Mouse (Mus musculus) limb, embryonic 11.5 days (tissue): ENCODE results near the gene Ackr3. TPM values are rescaled to one million over a fixed set of nuclear protein-coding genes. Genes with fewer than 3 reads are reported as not detected.

Source experiments
- ATAC-seq: fragments of 200-750 bp; cut with Nextera tagmentation; 2 replicates; pipeline ENCODE4 v1.8.0; 2017; ENCODE audit warnings: low read depth; ENCODE audit not compliant: insufficient number of reproducible peaks, low FRiP score, low TSS enrichment
- DNase-seq: peaks from one replicate; pipeline ENCODE4 v3.0.0-alpha.2; 2015; ENCODE audit warnings: low spot score
- H3K27ac ChIP-seq: fragments of 300-500 bp; sonication (generic); replicated peaks from 2 replicates; pipeline ENCODE4 v1.5.1; 2014; ENCODE audit warnings: low read depth, mild to moderate bottlenecking, low read length
- H3K27me3 ChIP-seq: fragments of 300-500 bp; sonication (generic); 2 replicates; pipeline ENCODE4 v1.6.1; 2014; ENCODE audit warnings: mild to moderate bottlenecking, low read length, mixed read lengths; ENCODE audit not compliant: control insufficient read depth, insufficient read depth
- H3K36me3 ChIP-seq: fragments of 300-500 bp; sonication (generic); 2 replicates; pipeline ENCODE4 v1.6.1; 2014; ENCODE audit warnings: mild to moderate bottlenecking, low read length, moderate library complexity, mixed read lengths; ENCODE audit not compliant: control insufficient read depth, insufficient read depth
- H3K4me1 ChIP-seq: fragments of 300-500 bp; sonication (generic); 2 replicates; pipeline ENCODE4 v1.6.1; 2014; ENCODE audit warnings: low read length, mixed read lengths; ENCODE audit not compliant: control insufficient read depth, insufficient read depth
- H3K4me2 ChIP-seq: fragments of 300-500 bp; sonication (generic); 2 replicates; pipeline ENCODE4 v1.6.1; 2014; ENCODE audit warnings: low read depth, mild to moderate bottlenecking, moderate library complexity; ENCODE audit not compliant: severe bottlenecking
- H3K4me3 ChIP-seq: fragments of 300-500 bp; sonication (generic); 2 replicates; pipeline ENCODE4 v1.5.1; 2014; ENCODE audit warnings: low read depth, low read length
- H3K9ac ChIP-seq: fragments of 300-500 bp; sonication (generic); 2 replicates; pipeline ENCODE4 v1.6.1; 2014; ENCODE audit warnings: mild to moderate bottlenecking, low read length
- H3K9me3 ChIP-seq: fragments of 300-500 bp; sonication (generic); 2 replicates; pipeline ENCODE4 v1.6.1; 2016; ENCODE audit warnings: low read length; ENCODE audit not compliant: control insufficient read depth
- WGBS: fragments of 180-500 bp; shearing (Covaris S2); extraction: QIAGEN DNeasy Blood & Tissue Kit; methylation state at CpG from one replicate; pipeline ENCODE4 v1.1.7; 2014; 5-methylcytosine and 5-hydroxymethylcytosine counted together
- polyA plus RNA-seq: library from polyadenylated mRNA; unstranded; fragments of >200 nt; fragmentation: Nextera tagmentation; extraction: Ambion mirVana; gene quantifications from 2 replicates; pipeline ENCODE4 v1.2.1, GENCODE M21; 2014

Gene Ackr3
- polyA plus RNA-seq, 1 experiment from 2014 or later: 26.0 TPM

DNA sequence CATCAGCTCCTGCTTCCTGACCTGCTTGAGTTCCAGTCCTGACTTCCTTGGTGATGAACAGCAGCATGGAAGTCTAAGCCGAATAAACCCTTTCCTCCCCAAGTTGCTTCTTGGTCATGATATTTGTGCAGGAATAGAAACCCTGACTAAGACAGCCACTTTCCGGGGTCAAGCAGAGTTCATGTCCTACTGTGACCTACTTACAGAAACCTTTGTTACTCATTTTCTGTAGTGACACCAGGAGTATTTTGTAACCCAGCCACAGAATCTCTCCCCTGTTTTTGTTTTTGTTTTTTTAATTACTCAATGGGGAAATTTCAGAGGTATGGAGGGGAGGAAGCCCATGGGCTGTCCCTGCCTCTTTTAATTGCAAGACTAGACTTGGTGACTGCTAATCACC lies 32.9 kb downstream of the Ackr3 start:
- no peak overlapping the region for H3K4me2 ChIP-seq
- DNase-seq (no peak), ATAC-seq (no peak)
- H3K36me3 ChIP-seq: no peaks in the 10 kb centered on the region
- H3K9ac ChIP-seq: no peak overlapping the region
- no peaks in the 10 kb centered on the region for H3K27me3 ChIP-seq
- no peak overlapping the region for H3K4me3 ChIP-seq
- 90% methylated on average over 2 of the region's 2 CpGs for WGBS
- H3K27ac ChIP-seq: no peak overlapping the region
- H3K9me3 ChIP-seq: no peaks in the 10 kb centered on the region
- peaks cover 15% of the 10 kb centered on the region; the same call in 1 of the 2 replicates for H3K4me1 ChIP-seq

DNA sequence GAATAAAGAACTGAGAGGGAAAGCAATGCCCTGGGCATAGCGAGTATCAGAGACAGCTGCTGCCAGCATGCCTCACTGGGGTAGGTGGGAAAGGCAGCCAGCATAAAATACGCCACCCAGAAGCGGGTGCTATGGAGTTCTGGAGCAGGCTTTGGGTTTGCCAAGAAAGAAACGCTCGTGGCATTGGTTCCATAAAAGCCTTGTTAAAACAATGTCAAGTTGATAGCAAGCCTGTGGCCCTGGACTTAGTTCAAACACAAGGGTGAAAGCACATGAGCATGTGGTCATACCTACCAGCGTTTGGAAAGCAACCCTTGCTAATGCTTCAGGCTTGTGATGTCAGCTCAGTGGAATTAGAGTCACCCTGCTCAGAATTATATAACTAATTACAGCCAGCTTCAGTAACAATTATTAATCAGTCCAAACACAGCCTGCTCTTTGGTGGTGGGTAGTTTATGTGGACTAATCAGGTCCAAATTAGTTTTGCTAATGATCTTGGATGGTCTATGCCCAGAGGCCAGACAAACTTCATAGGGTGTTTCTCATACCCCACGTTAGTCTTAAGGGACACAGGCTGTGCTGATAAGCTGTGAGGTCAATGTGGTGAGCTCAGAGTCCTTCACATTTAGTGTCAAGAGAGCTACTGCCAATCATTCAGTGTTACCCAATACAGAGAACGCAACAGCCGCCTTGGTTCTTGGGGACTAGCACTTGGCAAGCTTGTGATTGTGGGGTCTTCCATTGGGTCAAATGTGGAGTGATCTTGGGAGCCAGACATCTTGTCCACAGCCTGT lies 34.5 kb downstream of the Ackr3 start:
- Histone ChIP-seq H3K9me3 (no peaks in the 10 kb centered on the region), H3K4me2 (no peak overlapping the region), H3K9ac (no peak overlapping the region), H3K27ac (no peak overlapping the region), H3K27me3 (no peaks in the 10 kb centered on the region), H3K36me3 (no peaks in the 10 kb centered on the region), H3K4me1 (peaks cover 13% of the 10 kb centered on the region; the same call in 1 of the 2 replicates), H3K4me3 (no peak overlapping the region)
- DNase-seq (no peak), ATAC-seq (no peak)
- WGBS: 79% methylated on average over 9 of the region's 9 CpGs

DNA sequence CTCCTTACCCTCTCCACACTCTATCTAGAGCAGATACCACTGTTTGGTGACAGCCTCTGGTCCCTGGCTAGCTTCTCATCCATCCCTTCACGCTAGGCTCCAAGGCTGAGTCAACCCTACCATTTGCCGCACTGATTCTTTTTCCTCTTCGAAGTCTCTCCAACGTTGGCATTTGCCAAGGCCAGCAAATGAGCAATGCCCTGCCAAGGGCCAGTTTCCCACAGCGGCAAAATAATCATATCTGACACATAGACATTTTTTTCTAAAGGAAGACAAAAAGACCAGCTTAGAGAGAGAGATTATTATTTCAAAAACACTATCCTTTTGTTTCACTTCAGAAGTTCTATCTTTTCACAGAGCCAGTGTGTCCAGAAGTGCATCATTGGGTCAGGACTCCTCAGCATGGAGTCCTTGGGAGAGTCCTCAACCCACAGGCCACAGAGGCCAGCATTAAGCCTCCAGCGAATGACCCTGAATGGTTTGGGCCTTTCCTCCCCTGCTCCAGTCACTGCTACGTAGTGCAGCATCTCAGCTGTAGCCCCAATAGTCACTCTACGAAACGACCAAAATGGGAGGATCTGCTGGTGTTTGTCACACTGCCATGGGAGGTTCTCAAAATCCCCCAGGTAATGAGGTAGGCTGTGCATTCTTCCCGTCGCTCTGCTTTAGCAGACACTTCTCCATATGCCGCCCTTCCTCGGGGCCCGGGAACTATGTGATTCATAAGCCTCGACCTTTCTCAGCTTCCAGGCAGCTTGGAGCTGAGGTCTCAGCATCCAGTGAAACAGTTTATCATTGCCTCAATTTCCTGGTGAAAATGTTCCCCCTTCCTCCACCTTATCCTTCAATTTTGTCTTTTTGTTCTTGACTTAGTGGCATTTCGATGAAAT lies 35.8 kb downstream of the Ackr3 start:
- ATAC-seq: no peak

DNA sequence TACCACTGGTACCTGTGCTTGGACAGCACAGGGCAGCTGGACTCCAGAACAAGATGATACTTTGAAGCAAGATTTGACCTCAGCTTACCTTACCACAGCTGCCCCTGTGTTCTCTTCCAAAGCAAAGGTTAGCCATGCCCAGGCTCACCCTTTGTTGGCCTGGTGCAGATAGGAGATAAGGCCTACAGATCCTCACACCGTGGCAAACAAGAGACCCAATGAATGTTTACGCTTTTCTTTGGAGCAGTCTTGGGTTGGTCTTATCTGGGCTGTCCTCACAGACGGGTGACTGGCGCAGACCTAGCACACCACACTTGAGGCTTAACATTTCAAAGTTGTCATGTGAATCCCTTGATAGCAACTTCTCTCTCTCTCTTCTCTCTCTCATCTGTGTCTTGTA lies 36.5 kb downstream of the Ackr3 start:
- ATAC-seq: no peak
- H3K9me3 ChIP-seq: no peaks in the 10 kb centered on the region
- H3K4me1 ChIP-seq: peaks cover 1% of the 10 kb centered on the region; the same call in 1 of the 2 replicates
- WGBS: 78% methylated on average over 4 of the region's 4 CpGs
- H3K4me3 ChIP-seq: no peak overlapping the region
- no peak overlapping the region for H3K9ac ChIP-seq
- no peaks in the 10 kb centered on the region for H3K27me3 ChIP-seq
- no peaks in the 10 kb centered on the region for H3K36me3 ChIP-seq
- no peak overlapping the region for H3K4me2 ChIP-seq
- no peak overlapping the region for H3K27ac ChIP-seq
- DNase-seq: no peak

More for the DNA sequence above, 35.8 kb downstream of the Ackr3 start:
- no peaks in the 10 kb centered on the region for H3K36me3 ChIP-seq
- no peaks in the 10 kb centered on the region for H3K9me3 ChIP-seq
- peaks cover 7% of the 10 kb centered on the region; the same call in 1 of the 2 replicates for H3K4me1 ChIP-seq
- H3K27ac ChIP-seq: no peak overlapping the region
- no peak overlapping the region for H3K9ac ChIP-seq
- no peak overlapping the region for H3K4me2 ChIP-seq
- WGBS: 83% methylated on average over 16 of the region's 16 CpGs
- H3K4me3 ChIP-seq: no peak overlapping the region
- no peaks in the 10 kb centered on the region for H3K27me3 ChIP-seq
- no peak for DNase-seq

DNA sequence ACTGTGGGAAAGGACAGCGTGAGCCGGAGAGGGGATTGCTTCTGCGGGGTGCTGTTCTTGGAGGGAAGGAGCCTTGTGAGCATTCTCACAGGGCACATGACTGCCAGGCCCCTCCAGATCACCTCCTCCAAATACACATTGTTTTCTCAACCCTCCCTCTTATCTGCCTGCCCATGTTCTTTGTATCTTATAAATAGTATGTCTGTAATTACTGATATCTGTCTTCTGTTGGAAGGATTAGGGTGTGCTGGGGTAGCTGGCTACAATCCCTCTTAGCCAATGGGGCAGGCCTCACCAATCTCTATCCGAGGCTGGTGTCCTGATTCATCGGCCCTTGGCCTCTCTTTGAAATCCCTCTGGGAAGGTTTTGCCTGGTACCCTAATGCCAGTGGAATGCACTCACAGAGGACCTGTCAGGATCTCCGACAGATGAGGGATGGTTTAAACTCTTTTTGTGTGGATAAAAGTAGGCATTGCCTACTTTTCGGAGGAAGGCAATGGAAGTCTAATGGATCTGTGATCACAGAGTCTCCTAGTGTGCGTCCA lies 38.7 kb downstream of the Ackr3 start:
- Histone ChIP-seq H3K27ac (no peak overlapping the region), H3K4me3 (no peak overlapping the region), H3K9ac (no peak overlapping the region), H3K9me3 (no peaks in the 10 kb centered on the region), H3K4me1 (no peaks in the 10 kb centered on the region), H3K4me2 (no peak overlapping the region), H3K36me3 (no peaks in the 10 kb centered on the region), H3K27me3 (no peaks in the 10 kb centered on the region)
- WGBS: 86% methylated on average over 8 of the region's 8 CpGs
- ATAC-seq (no peak), DNase-seq (no peak)

DNA sequence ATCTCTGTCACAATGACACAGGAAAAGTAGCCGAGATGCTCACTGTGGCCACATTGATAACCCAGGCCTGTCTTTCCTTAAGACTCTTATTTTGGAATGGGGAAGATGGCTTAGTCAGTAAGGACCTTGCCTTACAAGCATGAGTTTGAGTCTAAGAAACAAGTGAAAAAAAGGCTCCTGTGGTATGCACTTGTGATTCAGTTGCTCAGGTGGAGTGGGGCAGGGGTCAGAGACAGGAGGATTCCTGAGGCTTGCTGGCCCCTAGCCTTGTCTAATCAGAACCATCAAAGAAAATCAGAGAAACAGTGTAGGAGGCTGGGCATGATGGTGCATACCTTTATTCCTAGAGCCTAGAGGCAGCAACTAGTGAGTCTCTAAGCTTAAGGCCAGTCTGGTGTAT lies 40.8 kb downstream of the Ackr3 start:
- no peak overlapping the region for H3K27ac ChIP-seq
- no peaks in the 10 kb centered on the region for H3K4me1 ChIP-seq
- no peaks in the 10 kb centered on the region for H3K27me3 ChIP-seq
- no peak overlapping the region for H3K9ac ChIP-seq
- H3K36me3 ChIP-seq: no peaks in the 10 kb centered on the region
- H3K4me2 ChIP-seq: no peak overlapping the region
- ATAC-seq (no peak), DNase-seq (no peak)
- H3K4me3 ChIP-seq: no peak overlapping the region
- no peaks in the 10 kb centered on the region for H3K9me3 ChIP-seq
- WGBS: 85% methylated on average over 1 of the region's 1 CpGs

DNA sequence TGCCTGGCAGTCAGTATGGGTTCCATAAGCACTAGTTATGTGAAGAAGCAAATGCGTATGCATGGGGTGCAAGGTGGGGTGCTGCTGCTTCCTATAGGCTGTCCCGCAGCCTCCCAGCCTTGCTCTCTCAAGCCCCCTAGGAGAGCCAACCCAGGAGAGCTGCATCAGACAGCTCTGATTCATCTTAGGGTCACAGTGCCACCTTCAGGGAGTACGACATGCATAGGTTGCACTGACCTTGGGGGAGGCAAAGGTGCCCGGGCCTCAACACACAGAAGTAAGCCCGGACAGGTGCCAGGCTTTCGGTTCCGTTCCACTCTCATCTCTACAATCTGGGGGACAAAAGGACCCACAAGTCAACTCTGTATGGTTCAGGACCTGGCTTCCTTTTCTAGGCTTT lies 41.8 kb downstream of the Ackr3 start:
- Histone ChIP-seq H3K4me2 (no peak overlapping the region), H3K27ac (no peak overlapping the region), H3K36me3 (no peaks in the 10 kb centered on the region), H3K4me1 (no peaks in the 10 kb centered on the region), H3K4me3 (no peak overlapping the region), H3K9me3 (no peaks in the 10 kb centered on the region), H3K27me3 (no peaks in the 10 kb centered on the region), H3K9ac (no peak overlapping the region)
- DNase-seq (no peak), ATAC-seq (no peak)
- WGBS: 76% methylated on average over 7 of the region's 7 CpGs

DNA sequence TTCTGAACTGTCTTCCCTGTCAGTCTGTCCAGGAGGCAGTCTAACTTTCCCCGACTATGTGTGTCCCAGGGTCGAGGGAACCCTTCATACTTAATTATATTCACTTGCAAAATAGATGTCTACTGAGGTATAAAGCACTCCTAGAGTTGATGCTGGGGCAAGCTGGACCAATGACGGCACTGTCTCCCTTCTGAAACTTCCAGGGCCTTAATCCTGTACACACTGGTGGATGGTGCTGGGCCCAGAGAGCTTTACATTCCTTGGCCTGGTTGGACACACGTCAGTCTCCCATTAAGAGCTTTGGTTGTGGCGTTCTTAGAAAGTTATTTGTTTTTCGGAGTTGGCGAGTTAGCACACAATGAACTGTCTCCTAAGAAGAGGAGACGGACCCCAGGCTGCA lies 42.3 kb downstream of the Ackr3 start:
- no peak for DNase-seq
- no peaks in the 10 kb centered on the region for H3K36me3 ChIP-seq
- 0 out of 2 replicates have a peak, but pooled peaks cover 2% of the 10 kb centered on the region for H3K4me1 ChIP-seq
- 74% methylated on average over 8 of the region's 8 CpGs for WGBS
- H3K27ac ChIP-seq: 0 out of 2 replicates have a peak overlapping the region, but pooled peaks have one; percentile 17
- no peak for ATAC-seq
- no peak overlapping the region for H3K4me2 ChIP-seq
- H3K27me3 ChIP-seq: no peaks in the 10 kb centered on the region
- H3K9me3 ChIP-seq: no peaks in the 10 kb centered on the region
- no peak overlapping the region for H3K9ac ChIP-seq
- no peak overlapping the region for H3K4me3 ChIP-seq
